Mouse (Mus musculus) forebrain, embryonic 11.5 days (tissue): ENCODE measurements around the gene Jsrp1. TPM values are rescaled to one million over a fixed set of nuclear protein-coding genes. Genes with fewer than 3 reads are reported as not detected.
"Not testable (repeated sequence)": the region's sequence is repeated elsewhere in the genome, so short reads cannot be mapped to it uniquely, and the experiment has no call there.

Source experiments
- ATAC-seq: fragments of 200-750 bp; cut with Nextera tagmentation; replicated peaks from 2 replicates; pipeline ENCODE4 v1.8.0; 2017; ENCODE audit warnings: moderate TSS enrichment; ENCODE audit not compliant: low FRiP score
- DNase-seq: peaks from one replicate; pipeline ENCODE4 v3.0.0-alpha.2; 2017; ENCODE audit warnings: low spot score
- H3K27ac ChIP-seq: fragments of 300-500 bp; sonication (generic); 2 replicates; pipeline ENCODE4 v1.5.1; 2014; ENCODE audit warnings: low read depth, low read length
- H3K27me3 ChIP-seq: fragments of 300-500 bp; sonication (generic); 2 replicates; pipeline ENCODE4 v1.6.1; 2014; ENCODE audit warnings: mild to moderate bottlenecking, low read length, mixed read lengths; ENCODE audit not compliant: control insufficient read depth, insufficient read depth
- H3K36me3 ChIP-seq: fragments of 300-500 bp; sonication (generic); 2 replicates; pipeline ENCODE4 v1.6.1; 2014; ENCODE audit warnings: mild to moderate bottlenecking, low read length, moderate library complexity, mixed read lengths; ENCODE audit not compliant: control insufficient read depth, insufficient read depth
- H3K4me1 ChIP-seq: fragments of 300-500 bp; sonication (generic); replicated peaks from 2 replicates; pipeline ENCODE4 v1.6.1; 2014; ENCODE audit warnings: low read length, mixed read lengths; ENCODE audit not compliant: control insufficient read depth, insufficient read depth
- H3K4me2 ChIP-seq: fragments of 300-500 bp; sonication (generic); 2 replicates; pipeline ENCODE4 v1.6.1; 2014; ENCODE audit warnings: low read depth, mild to moderate bottlenecking, low read length, moderate library complexity, mixed read lengths; ENCODE audit not compliant: severe bottlenecking
- H3K4me3 ChIP-seq: fragments of 300-500 bp; sonication (generic); 2 replicates; pipeline ENCODE4 v1.5.1; 2014; ENCODE audit warnings: low read depth, low read length
- H3K9ac ChIP-seq: fragments of 300-500 bp; sonication (generic); 2 replicates; pipeline ENCODE4 v1.6.1; 2014; ENCODE audit warnings: low read length
- H3K9me3 ChIP-seq: fragments of 300-500 bp; sonication (generic); 2 replicates; pipeline ENCODE4 v1.6.1; 2016; ENCODE audit warnings: low read length, mixed read lengths; ENCODE audit not compliant: control insufficient read depth
- WGBS: fragments of 180-500 bp; shearing (Covaris S2); extraction: QIAGEN DNeasy Blood & Tissue Kit; methylation state at CpG from one replicate; pipeline ENCODE4 v1.1.7; 2014; 5-methylcytosine and 5-hydroxymethylcytosine counted together
- polyA plus RNA-seq: library from polyadenylated mRNA; unstranded; fragments of >200 nt; fragmentation: Nextera tagmentation; extraction: Ambion mirVana; gene quantifications from 2 replicates; pipeline ENCODE4 v1.2.1, GENCODE M21; 2014

The Jsrp1 gene
- polyA plus RNA-seq, 1 experiment from 2014 or later: 0.47 TPM

- H3K9ac ChIP-seq, ATAC-seq, H3K27me3 ChIP-seq, H3K4me2 ChIP-seq, H3K36me3 ChIP-seq, DNase-seq, H3K9me3 ChIP-seq, H3K27ac ChIP-seq, H3K4me3 ChIP-seq: not testable (repeated sequence)
- WGBS: 92% methylated on average over 9 of the region's 9 CpGs
- H3K4me1 ChIP-seq: peaks cover 18% of the 10 kb centered on the region
Observed at GRCm38 (mm10) chr10:80828587-80828986, 15.3 kb upstream of the Jsrp1 start.

DNA sequence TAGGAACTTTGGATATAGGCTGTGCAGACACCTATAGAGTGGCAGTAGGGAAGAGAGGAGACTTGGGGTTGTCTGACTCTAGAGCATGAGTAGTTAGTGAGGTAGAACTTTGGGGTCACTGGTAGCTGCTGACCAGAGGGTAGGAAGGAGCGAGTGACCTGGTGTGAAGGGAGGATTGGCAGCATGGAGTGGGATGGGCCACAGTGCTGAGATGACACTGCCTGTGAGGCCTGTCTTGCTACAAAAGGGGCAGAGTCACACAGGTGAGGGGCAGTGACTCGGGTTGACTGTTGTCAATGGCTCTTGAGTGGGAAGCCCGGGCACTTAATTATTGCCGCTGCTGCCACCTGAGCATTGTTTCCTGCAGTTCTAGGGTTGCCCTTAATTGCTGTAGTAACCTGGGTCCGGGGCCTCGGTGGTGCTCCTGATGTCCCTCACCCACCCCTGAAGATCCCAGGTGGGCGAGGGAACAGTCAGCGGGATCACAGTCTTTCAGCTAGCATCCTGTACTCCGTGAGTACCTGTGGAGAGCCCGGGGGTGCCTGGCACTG, 14.6 kb upstream of the Jsrp1 start:
- 89% methylated on average over 10 of the region's 10 CpGs for WGBS
- ATAC-seq: no peak

DNA sequence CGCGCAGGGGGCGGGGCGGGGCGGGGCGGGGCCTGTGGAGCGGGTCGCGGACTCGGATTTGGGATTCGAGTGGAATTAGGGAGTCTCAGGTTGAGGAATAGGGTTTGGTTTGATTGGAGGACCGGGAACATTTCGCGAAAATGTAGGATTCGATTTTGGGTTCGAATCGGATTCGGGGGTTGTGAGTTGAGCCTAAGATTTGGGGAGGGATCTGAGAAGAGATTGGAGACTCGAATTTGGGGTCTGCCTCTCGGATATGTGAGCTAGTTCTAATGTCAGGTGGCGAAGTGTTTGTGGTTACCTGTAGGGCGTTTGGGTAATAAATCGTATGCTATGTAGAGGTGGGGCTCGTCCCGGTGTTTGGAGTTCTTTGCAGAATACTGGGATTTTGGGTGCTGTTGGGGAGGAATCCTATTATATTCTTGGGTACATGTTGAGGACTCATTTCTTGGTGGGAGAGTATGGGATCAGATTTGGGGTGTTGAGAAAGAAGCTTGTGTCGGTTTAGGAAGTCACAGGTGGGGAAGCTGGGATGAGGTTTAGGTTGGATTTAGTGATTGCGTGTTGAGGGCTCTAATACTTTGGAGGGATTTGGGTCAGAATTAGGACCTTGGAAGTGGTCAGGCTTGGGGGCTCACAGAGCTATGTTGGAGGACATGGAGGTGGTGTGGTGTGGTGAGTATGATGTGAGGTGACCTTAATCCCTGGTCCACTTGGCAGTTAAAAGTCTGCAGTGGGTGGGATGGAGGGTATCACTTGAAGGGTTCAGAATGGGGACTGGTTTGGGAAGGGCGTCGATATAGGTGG, 14.0 kb upstream of the Jsrp1 start:
- no peaks in the 10 kb centered on the region; the same call in 1 of the 2 replicates for H3K36me3 ChIP-seq
- H3K27me3 ChIP-seq: no peaks in the 10 kb centered on the region
- H3K4me3 ChIP-seq: peak overlapping the region; percentile 59
- 9% methylated on average over 29 of the region's 29 CpGs for WGBS
- peak overlapping the region; percentile 78 for H3K27ac ChIP-seq
- DNase-seq: no peak
- peaks cover 18% of the 10 kb centered on the region for H3K4me1 ChIP-seq
- ATAC-seq: no peak
- peak overlapping the region; percentile 82 for H3K9ac ChIP-seq
- H3K9me3 ChIP-seq: no peaks in the 10 kb centered on the region
- peak overlapping the region; percentile 97 for H3K4me2 ChIP-seq

More for the DNA sequence above, 14.6 kb upstream of the Jsrp1 start:
- Histone ChIP-seq H3K27ac (no peak overlapping the region), H3K4me1 (peaks cover 18% of the 10 kb centered on the region), H3K4me2 (peak overlapping the region; percentile 97), H3K27me3 (no peaks in the 10 kb centered on the region), H3K36me3 (no peaks in the 10 kb centered on the region; the same call in 1 of the 2 replicates), H3K9me3 (no peaks in the 10 kb centered on the region), H3K4me3 (peak overlapping the region; percentile 59), H3K9ac (peak overlapping the region; percentile 82)
- DNase-seq: no peak

DNA sequence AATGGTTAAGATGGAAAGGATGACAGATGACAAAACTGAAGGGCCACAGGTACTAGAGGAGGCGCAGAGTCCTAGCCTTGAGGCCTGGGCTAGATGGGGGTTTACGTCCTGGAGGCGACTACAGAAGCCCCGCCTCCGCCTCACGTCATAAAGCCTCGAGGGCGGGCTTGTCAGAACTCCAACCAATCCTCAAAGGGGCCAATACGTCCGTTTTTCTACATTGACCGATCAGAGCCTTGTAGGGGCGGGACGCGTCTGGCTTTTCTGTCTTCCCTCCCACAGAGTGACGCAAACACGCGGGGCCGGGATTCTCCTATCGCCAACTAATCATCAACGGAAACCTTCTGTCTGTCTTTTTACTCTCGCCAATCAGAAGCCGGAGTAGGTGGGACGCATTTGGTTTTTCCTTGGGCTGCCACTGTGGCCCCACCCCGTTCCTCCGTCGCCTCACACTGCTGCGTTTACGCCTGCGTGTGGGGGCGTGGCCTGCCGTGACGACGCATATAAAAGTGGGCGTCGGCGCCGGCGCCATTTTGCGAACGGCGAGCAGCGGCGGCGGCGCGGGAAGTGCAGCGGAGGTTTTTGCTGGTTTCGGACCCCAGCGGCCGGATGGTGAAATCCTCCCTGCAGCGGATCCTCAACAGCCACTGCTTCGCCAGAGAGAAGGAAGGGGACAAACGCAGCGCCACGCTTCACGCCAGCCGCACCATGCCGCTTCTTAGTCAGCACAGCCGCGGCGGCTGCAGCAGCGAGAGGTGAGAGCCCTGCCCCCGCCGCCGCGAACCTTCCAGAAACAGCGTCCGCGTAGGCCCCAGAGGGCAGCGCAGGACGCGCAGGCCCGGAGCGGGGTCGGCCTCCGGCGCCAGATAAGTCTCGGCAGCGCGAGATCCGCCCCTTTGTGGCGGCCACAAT, 13.1 kb upstream of the Jsrp1 start, which contains the start of gene Oaz1:
Gene Oaz1 (plus strand): TSS at position 506 of the 912 bp plus-strand sequence.
- DNase-seq (peak; percentile 98), ATAC-seq (peak; percentile 96)
- Histone ChIP-seq H3K4me3 (peak within 1 kb of the TSS; percentile 59), H3K27me3 (no peaks in the 10 kb centered on the region), H3K4me2 (peak within 1 kb of the TSS; percentile 97), H3K9ac (peak within 1 kb of the TSS; percentile 82), H3K4me1 (peaks cover 17% of the 10 kb centered on the region), H3K27ac (peak within 1 kb of the TSS; percentile 78), H3K9me3 (no peaks in the 10 kb centered on the region), H3K36me3 (no peaks in the 10 kb centered on the region; the same call in 1 of the 2 replicates)
- WGBS: under 1% methylated on average over 76 of the region's 82 CpGs

DNA sequence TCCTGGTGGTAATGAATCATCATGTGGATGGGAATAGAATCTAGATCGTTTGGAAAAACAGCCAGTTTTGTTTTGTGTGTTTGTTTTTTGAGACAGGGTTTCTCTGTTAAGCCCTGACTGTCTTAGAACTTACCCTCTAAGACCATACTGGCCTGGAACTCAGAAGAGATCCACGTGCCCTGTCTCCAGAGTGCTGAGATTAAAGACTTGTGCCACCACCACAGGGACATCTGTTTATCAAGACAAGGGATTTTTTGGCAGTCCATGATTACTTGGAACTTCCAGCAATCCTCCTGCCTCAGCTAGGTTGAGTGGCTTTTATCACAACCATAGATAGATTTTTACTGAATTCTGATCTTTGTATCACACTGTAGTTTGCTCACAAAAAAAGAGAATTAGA, 11.5 kb upstream of the Jsrp1 start:
- ATAC-seq: no peak
- no peaks in the 10 kb centered on the region; the same call in 1 of the 2 replicates for H3K36me3 ChIP-seq
- H3K4me1 ChIP-seq: peaks cover 7% of the 10 kb centered on the region
- H3K4me2 ChIP-seq: no peak overlapping the region
- H3K27ac ChIP-seq: no peak overlapping the region
- 83% methylated on average over 2 of the region's 2 CpGs for WGBS
- H3K9me3 ChIP-seq: no peaks in the 10 kb centered on the region
- no peak for DNase-seq
- no peaks in the 10 kb centered on the region for H3K27me3 ChIP-seq
- H3K4me3 ChIP-seq: no peak overlapping the region
- H3K9ac ChIP-seq: no peak overlapping the region

DNA sequence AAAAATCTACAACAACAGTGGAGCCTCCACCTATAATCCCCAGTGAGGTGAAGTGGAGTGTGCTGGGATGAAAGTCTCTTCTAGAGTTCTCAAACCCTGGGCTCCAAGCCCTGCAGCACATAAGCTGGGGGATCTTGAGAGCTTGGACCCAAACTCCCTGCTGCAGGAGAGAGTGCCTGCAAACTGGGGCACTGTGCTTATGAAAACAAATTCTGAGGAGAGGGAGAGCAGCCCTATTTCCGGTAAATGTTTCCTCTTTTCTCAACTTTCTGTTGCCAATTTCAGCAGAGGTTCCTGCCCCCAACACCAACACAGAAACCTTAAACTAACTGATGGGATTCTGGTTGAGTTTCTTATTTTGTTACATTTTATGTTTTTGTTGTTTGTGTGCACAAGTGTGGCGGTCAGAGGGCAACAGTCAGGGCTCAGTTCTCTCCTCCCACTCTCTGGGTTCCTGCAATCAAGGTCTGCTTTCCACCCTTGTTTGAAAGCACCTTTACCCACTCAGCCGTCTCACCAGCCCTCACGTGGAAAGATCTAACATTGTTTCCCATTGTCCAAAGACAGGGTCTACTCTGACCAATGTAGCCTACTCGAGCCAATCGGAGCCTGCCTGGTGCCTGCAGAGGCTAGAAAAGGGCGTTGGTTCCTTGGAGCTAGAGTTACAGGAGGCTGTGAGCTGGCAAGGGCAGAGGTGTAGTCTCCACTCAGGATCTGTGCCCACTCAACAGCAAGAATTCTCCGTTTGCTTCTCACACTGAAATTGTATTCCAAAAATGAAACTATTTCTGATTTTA, 10.7 kb upstream of the Jsrp1 start:
- WGBS: 74% methylated on average over 8 of the region's 8 CpGs
- no peak for ATAC-seq
- H3K27ac ChIP-seq: no peak overlapping the region
- no peaks in the 10 kb centered on the region for H3K36me3 ChIP-seq
- H3K9me3 ChIP-seq: no peaks in the 10 kb centered on the region
- no peak overlapping the region for H3K4me2 ChIP-seq
- peaks cover 7% of the 10 kb centered on the region for H3K4me1 ChIP-seq
- DNase-seq: no peak
- H3K4me3 ChIP-seq: no peak overlapping the region
- H3K9ac ChIP-seq: no peak overlapping the region
- no peaks in the 10 kb centered on the region for H3K27me3 ChIP-seq

DNA sequence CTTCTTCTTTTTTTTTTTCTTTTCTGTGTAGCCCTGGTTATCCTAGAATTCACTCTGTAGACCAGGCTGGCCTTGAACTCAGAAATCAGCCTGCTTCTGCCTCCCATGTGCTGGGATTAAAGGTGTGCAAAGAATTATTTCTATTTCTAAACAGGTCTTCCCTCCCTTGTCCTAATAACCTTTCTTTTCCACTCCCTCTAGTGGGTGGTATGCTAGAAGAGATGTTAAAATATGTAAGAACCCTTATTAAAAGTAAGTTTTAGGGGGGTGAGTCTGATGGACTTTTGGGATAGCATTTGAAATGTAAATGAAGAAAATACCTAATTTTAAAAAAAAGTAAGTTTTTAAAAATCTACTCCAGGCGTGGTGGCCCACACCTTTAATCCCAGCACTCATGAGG, 10.0 kb upstream of the Jsrp1 start:
- Histone ChIP-seq H3K36me3 (no peaks in the 10 kb centered on the region), H3K4me1 (peaks cover 7% of the 10 kb centered on the region), H3K27me3 (no peaks in the 10 kb centered on the region), H3K9ac (no peak overlapping the region), H3K4me2 (no peak overlapping the region), H3K9me3 (no peaks in the 10 kb centered on the region), H3K27ac (no peak overlapping the region), H3K4me3 (no peak overlapping the region)
- ATAC-seq: no peak
- no peak for DNase-seq
- WGBS: 94% methylated on average over 1 of the region's 1 CpGs

DNA sequence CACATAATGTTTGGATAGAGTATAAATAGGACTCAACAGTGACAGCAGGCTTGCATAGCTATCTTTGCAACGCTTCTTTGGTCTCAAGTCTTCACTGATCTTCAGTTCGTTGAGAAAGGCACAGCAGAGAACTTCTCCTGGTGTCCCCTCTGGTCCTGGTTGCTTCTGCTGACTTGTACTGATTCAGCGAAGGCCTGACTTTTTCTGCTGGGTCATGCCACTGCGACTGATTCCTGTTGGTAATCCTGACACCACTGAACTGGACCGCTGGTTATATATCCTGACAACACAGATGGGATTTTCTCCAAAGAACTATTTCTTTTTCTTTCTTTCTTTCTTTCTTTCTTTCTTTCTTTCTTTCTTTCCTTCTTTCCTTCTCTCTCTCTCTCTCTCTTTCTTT, 9.2 kb upstream of the Jsrp1 start:
- no peaks in the 10 kb centered on the region for H3K27me3 ChIP-seq
- no peak overlapping the region for H3K27ac ChIP-seq
- H3K36me3 ChIP-seq: no peaks in the 10 kb centered on the region
- H3K9ac ChIP-seq: no peak overlapping the region
- DNase-seq (no peak), ATAC-seq (no peak)
- no peak overlapping the region for H3K4me2 ChIP-seq
- H3K4me3 ChIP-seq: no peak overlapping the region
- no peaks in the 10 kb centered on the region for H3K9me3 ChIP-seq
- peaks cover 2% of the 10 kb centered on the region; the same call in 1 of the 2 replicates for H3K4me1 ChIP-seq
- WGBS: 91% methylated on average over 5 of the region's 5 CpGs
